Mouse (Mus musculus): ENCODE data around the gene Pom121l12. TPM values are rescaled to one million over a fixed set of nuclear protein-coding genes. Genes with fewer than 3 reads are reported as not detected.

Gene Pom121l12
- total RNA-seq (2021), result not detected

DNA sequence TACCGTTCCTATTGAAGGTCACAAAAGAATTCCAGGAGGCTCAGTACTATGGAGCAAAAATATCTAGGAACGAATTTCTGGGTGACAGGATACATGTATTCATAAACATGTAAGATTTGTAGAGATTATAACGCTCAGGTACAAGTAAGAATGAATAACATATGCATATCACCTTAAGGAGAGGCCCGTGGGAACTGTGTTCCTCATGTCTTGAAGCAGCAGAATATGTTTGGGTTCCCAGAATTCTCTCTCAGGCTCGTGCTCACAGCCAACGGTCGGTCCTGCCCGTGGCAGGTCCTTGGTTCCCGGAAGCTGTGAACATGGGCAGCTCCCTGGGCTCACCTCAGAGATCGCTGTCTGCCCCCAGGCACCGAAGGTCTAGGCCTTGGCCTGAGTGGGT, at the start of gene Pom121l12:
Gene Pom121l12, plus strand, starts transcription at position 301 of the 400 bp plus-strand sequence.
- intact Hi-C loops (cut with DNase I), result no loop called here
- DNase-seq, result no peak

DNA sequence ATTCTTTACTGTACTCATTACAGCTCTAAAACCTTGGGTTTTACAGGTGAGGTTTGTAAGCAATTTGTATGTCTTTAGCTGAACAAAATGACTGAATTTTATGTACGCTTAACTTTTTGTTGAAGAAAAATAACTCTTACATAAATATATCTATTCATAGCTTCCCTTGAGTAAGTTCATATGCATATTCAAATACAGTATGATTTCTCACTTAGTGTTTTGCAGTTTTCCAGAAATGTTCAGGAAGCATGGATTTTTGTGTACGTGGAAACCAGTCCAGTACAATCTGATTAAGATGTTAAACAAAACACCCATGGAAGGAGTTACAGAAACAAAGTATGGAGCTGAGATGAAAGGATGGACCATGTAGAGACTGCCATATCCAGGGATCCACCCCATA, 12.8 kb downstream of the Pom121l12 start:
- intact Hi-C loops (cut with DNase I), result no loop called here
- no peak for DNase-seq

Measured in left cerebral cortex, postnatal 4 days (tissue).